Mouse (Mus musculus): Measurements from ENCODE around the gene Ddx51. TPM values are rescaled to one million over a fixed set of nuclear protein-coding genes. Genes with fewer than 3 reads are reported as not detected.

Ddx51 gene
- polyA plus RNA-seq, 1 experiment from 2014 or later = 17.9 TPM

- Histone ChIP-seq H3K4me1 (no peaks in the 10 kb centered on the region), H3K27ac (no peak overlapping the region), H3K9ac (no peak overlapping the region), H3K9me3 (replicated peaks) (no peaks in the 10 kb centered on the region), H3K27me3 (no peaks in the 10 kb centered on the region), H3K4me2 (no peak overlapping the region), H3K36me3 (ENCODE audit: poor library complexity, severe bottlenecking) (peaks cover 94% of the 10 kb centered on the region), H3K4me3 (no peak overlapping the region)
- 74% methylated on average over 6 of the region's 6 CpGs for WGBS
- no peak for ATAC-seq
These were observed 12.4 kb downstream of the Ddx51 start for GRCm38 (mm10) chr5:110665486-110666121.

- Histone ChIP-seq H3K36me3 (ENCODE audit: poor library complexity, severe bottlenecking) (peaks cover 95% of the 10 kb centered on the region), H3K27me3 (no peaks in the 10 kb centered on the region)
These were observed 28.8 kb downstream of the Ddx51 start for GRCm38 (mm10) chr5:110682041-110682440.

GRCm38 (mm10) chr5:110698617-110699016, 45.4 kb downstream of the Ddx51 start:
- Histone ChIP-seq H3K9ac (no peak overlapping the region), H3K36me3 (ENCODE audit: poor library complexity, severe bottlenecking) (peaks cover 95% of the 10 kb centered on the region), H3K4me1 (no peaks in the 10 kb centered on the region), H3K4me2 (no peak overlapping the region), H3K27me3 (no peaks in the 10 kb centered on the region), H3K27ac (no peak overlapping the region), H3K9me3 (replicated peaks) (no peaks in the 10 kb centered on the region), H3K4me3 (no peak overlapping the region)
- no peak for ATAC-seq
- WGBS = 90% methylated on average over 4 of the region's 4 CpGs

More at GRCm38 (mm10) chr5:110682041-110682440, 28.8 kb downstream of the Ddx51 start:
- H3K27ac ChIP-seq = no peak overlapping the region
- ATAC-seq = no peak
- no peak overlapping the region for H3K4me2 ChIP-seq
- no peak overlapping the region for H3K4me3 ChIP-seq
- no peaks in the 10 kb centered on the region for H3K9me3 ChIP-seq (replicated peaks)
- H3K9ac ChIP-seq = no peak overlapping the region
- H3K4me1 ChIP-seq = no peaks in the 10 kb centered on the region
- WGBS = 89% methylated on average over 8 of the region's 8 CpGs

- Histone ChIP-seq H3K4me3 (no peak overlapping the region), H3K36me3 (ENCODE audit: poor library complexity, severe bottlenecking) (peaks cover 98% of the 10 kb centered on the region), H3K27me3 (no peaks in the 10 kb centered on the region), H3K4me2 (no peak overlapping the region), H3K4me1 (no peaks in the 10 kb centered on the region), H3K9me3 (replicated peaks) (no peaks in the 10 kb centered on the region), H3K9ac (no peak overlapping the region), H3K27ac (no peak overlapping the region)
- WGBS = 100% methylated on average over 1 of the region's 1 CpGs
- no peak for ATAC-seq
These were observed 50.8 kb downstream of the Ddx51 start for GRCm38 (mm10) chr5:110704004-110704403.

GRCm38 (mm10) chr5:110709256-110709655, 56.0 kb downstream of the Ddx51 start:
- H3K9me3 ChIP-seq (replicated peaks) = no peaks in the 10 kb centered on the region
- ATAC-seq = no peak
- 95% methylated on average over 4 of the region's 4 CpGs for WGBS
- H3K27ac ChIP-seq = no peak overlapping the region
- no peak overlapping the region for H3K4me3 ChIP-seq
- H3K27me3 ChIP-seq = no peaks in the 10 kb centered on the region
- H3K36me3 ChIP-seq (ENCODE audit: poor library complexity, severe bottlenecking) = peaks cover 82% of the 10 kb centered on the region
- H3K4me1 ChIP-seq = no peaks in the 10 kb centered on the region
- no peak overlapping the region for H3K4me2 ChIP-seq
- no peak overlapping the region for H3K9ac ChIP-seq

Small RNAs within 50 kb of the gene (microRNA-seq; reads per million reads assigned to microRNA genes)
- gene Mir7026 = 2.7 reads per million, percentile 1 among the genes with 10 or more reads in this experiment

Other genes starting within 250 kb of the Ddx51 start
- gene Fbrsl1, start 204.9 kb upstream of the Ddx51 start, polyA plus RNA-seq (2015; fragmentation: Nextera tagmentation; extraction: Ambion mirVana) = 22.8 and 23.3 TPM in 2 replicates
- 4.8 and 5.6 TPM in 2 replicates for gene Galnt9, start 109.1 kb upstream of the Ddx51 start, polyA plus RNA-seq (2015; fragmentation: Nextera tagmentation; extraction: Ambion mirVana)
- 47.2 and 57.8 TPM in 2 replicates for gene Noc4l, start within 50 bp of the Ddx51 start, polyA plus RNA-seq (2015; fragmentation: Nextera tagmentation; extraction: Ambion mirVana)
- gene Ep400, start 117.3 kb downstream of the Ddx51 start, polyA plus RNA-seq (2015; fragmentation: Nextera tagmentation; extraction: Ambion mirVana) = 50.1 and 62.3 TPM in 2 replicates
- 27.3 and 27.7 TPM in 2 replicates for gene Pus1, start 127.2 kb downstream of the Ddx51 start, polyA plus RNA-seq (2015; fragmentation: Nextera tagmentation; extraction: Ambion mirVana)
- gene Ulk1, start 156.6 kb downstream of the Ddx51 start, polyA plus RNA-seq (2015; fragmentation: Nextera tagmentation; extraction: Ambion mirVana) = 32.4 and 38.2 TPM in 2 replicates
- 15.6 and 16.9 TPM in 2 replicates for gene Hscb, start 186.3 kb downstream of the Ddx51 start, polyA plus RNA-seq (2015; fragmentation: Nextera tagmentation; extraction: Ambion mirVana)
- 25.9 and 28.9 TPM in 2 replicates for gene Chek2, start 186.5 kb downstream of the Ddx51 start, polyA plus RNA-seq (2015; fragmentation: Nextera tagmentation; extraction: Ambion mirVana)
- gene Ttc28, start 226.4 kb downstream of the Ddx51 start, polyA plus RNA-seq (2015; fragmentation: Nextera tagmentation; extraction: Ambion mirVana) = 22.8 and 23.2 TPM in 2 replicates

All from forebrain, embryonic 13.5 days (tissue).